Mouse (Mus musculus) thymus, postnatal 10 days (tissue): ENCODE measurements around the gene Rtn4rl2.

Experiments
- DNase-seq, 2 experiments: peaks; one replicate each; pipeline ENCODE4 v3.0.0; 2021; ENCODE audit warnings: low spot score in 2 of 2

Rtn4rl2 gene

GRCm38 (mm10) chr2:84885084-84886055 lies 1.1 kb downstream of the Rtn4rl2 start:
- DNase-seq: no peak

GRCm38 (mm10) chr2:84884611-84885010 lies 1.9 kb downstream of the Rtn4rl2 start:
- no peak for DNase-seq

DNA sequence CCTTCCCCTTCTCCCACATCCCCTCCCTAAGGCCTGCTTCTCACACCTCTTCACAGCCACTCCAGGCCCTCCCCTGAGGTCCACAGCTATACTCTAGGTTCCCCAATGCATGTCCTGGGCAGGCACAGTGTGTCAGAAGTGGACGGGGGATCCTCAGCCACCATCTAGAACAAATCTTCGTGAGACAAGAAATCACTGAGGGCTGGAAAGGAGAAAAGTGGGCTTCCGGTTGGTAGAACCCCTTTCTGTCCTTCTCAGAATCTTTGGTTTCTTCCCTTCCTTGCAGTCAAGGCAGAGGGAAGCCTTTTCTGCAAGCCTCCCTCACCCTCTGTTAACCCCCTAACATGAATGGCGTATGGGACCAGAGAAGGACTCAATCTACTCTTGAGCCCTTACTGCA lies 2.6 kb downstream of the Rtn4rl2 start:
- no peak for DNase-seq

DNA sequence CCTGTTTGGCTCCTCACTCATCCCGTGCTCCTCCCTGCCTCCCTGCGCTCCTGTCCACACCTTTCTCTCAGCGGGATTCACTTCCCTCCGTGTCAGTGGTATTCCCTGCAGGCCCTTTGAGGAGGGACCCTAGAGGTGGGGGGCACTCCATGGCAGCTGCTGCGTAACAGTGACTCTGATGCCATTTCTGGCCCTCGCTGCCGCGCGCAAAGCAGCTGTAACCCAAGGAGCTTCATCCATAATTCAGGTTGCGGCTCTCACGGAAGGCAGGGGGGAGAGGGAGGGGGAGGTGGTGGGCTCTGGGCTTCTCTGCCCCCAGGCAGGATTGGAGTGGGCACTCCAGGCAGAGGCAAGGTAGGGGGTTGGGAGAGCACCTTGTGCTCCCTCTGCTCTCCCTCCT lies 3.0 kb downstream of the Rtn4rl2 start:
- DNase-seq: no peak

GRCm38 (mm10) chr2:84883084-84883483 lies 3.4 kb downstream of the Rtn4rl2 start:
- DNase-seq: no peak

GRCm38 (mm10) chr2:84882606-84883005 lies 3.9 kb downstream of the Rtn4rl2 start:
- no peak for DNase-seq

- no peak for DNase-seq
Observed at GRCm38 (mm10) chr2:84880590-84880989, 5.9 kb downstream of the Rtn4rl2 start.

GRCm38 (mm10) chr2:84875842-84876241 lies 10.7 kb downstream of the Rtn4rl2 start:
- no peak for DNase-seq

DNA sequence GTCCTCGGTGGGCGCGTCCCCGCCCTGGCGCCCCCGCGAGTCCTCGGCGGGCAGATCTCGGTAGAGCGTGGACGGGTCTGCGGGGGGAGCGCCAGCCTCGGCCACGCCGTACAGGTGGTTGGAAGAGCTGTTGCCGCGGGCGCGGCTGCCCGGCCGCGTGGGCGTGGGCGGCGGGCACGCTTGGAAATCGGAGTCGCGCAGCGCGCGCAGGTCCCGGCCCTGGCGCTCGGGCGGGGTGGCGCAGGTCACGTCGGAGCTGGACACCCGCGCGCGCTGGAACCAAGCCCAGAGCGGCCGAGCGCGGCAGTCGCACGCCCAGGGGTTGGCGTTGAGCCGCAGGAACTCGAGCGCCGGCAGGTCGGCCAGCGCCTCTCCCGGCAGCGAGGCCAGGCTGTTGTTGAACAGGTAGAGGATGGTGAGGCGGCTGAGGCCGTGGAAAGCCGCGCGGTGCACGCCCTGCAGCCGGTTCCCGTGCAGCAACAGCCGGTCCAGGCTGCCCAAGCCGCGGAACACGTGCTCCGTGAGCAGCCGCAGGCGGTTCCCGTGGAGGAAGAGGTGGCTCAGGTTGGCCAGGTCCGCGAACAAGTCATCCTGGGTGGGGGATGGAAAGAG lies 14.3 kb downstream of the Rtn4rl2 start:
- no peak for DNase-seq

- DNase-seq: peak in 1 of 2 experiments; percentile 33
Observed at GRCm38 (mm10) chr2:84870623-84871160, 15.8 kb downstream of the Rtn4rl2 start.

- DNase-seq: no peak
Observed at GRCm38 (mm10) chr2:84868977-84869376, 17.5 kb downstream of the Rtn4rl2 start.

GRCm38 (mm10) chr2:84868521-84868943 lies 18.0 kb downstream of the Rtn4rl2 start:
- peak; percentile 74 to 84 for DNase-seq

GRCm38 (mm10) chr2:84865616-84866571 lies 20.6 kb downstream of the Rtn4rl2 start:
- peak; percentile 34 to 64 for DNase-seq

DNA sequence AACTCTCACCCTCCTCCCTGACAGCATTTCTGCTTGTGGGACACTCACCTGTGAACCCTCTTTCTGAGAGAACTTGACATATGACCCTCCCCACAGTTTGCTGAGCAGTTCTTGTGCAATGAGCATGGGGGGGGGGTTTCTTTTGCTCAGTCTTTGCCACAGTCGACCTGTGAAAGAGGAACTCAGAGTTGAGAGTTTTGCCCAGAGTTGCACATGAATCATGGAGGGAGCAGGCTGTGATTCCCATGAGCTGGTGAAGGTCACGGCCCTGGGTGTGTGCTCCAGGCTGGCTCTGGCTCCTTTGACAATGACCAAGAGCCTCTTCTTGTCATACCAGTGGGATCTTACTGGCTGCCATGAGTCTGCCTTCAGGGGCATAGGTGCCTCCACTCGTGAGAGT lies 24.3 kb downstream of the Rtn4rl2 start:
- DNase-seq: no peak

GRCm38 (mm10) chr2:84861430-84861829 lies 25.1 kb downstream of the Rtn4rl2 start:
- no peak for DNase-seq

GRCm38 (mm10) chr2:84859991-84860780 lies 26.3 kb downstream of the Rtn4rl2 start:
- no peak for DNase-seq

DNA sequence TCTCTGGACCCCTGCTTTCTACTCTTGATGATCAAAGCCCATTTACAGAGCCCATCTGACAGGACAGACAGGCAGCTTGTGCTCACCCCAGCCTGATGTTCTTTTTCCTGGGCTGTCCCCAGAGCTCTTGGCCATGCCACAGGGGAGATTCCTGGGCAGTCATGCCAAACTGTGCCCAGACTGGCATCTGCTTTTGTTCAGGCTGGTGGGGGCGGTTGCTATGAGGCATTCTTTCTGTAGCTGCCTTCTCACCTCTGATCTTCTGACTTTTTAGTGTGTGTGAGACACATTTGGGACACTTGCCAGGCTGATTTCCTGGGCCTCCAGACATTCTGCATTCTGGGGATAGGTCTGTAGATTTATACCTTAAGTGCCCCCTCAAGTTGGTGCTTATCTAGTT lies 28.0 kb downstream of the Rtn4rl2 start:
- DNase-seq: no peak

GRCm38 (mm10) chr2:84855732-84856131 lies 30.8 kb downstream of the Rtn4rl2 start:
- DNase-seq: peak; percentile 48 to 65

- no peak for DNase-seq
Observed at GRCm38 (mm10) chr2:84851130-84852040, 35.1 kb downstream of the Rtn4rl2 start.
